Mouse (Mus musculus) right cerebral cortex, postnatal 4 days (tissue): ENCODE data around the gene Atp5e.
A peak's percentile ranks its signal among the peaks of the same experiment; 100 is the strongest.

Experiments
- DNase-seq: peaks from one replicate; pipeline ENCODE4 v3.0.0-alpha.2; 2022

Atp5e gene

GRCm38 (mm10) chr2:174446492-174446891 lies 17.4 kb downstream of the Atp5e start:
- no peak for DNase-seq

- DNase-seq = no peak
Measured at GRCm38 (mm10) chr2:174445018-174445417, 18.9 kb downstream of the Atp5e start.

GRCm38 (mm10) chr2:174444359-174444758 lies 19.5 kb downstream of the Atp5e start:
- no peak for DNase-seq

GRCm38 (mm10) chr2:174443046-174443445 lies 20.9 kb downstream of the Atp5e start:
- DNase-seq = no peak

- DNase-seq = no peak
Measured at GRCm38 (mm10) chr2:174442460-174442859, 21.4 kb downstream of the Atp5e start.

GRCm38 (mm10) chr2:174441898-174442297 lies 22.0 kb downstream of the Atp5e start:
- DNase-seq = no peak

- no peak for DNase-seq
Measured at GRCm38 (mm10) chr2:174439961-174440360, 23.9 kb downstream of the Atp5e start.

GRCm38 (mm10) chr2:174439450-174439838 lies 24.5 kb downstream of the Atp5e start:
- DNase-seq = no peak

GRCm38 (mm10) chr2:174438737-174439449 lies 25.0 kb downstream of the Atp5e start, which contains the start of gene Ctsz:
Gene Ctsz, minus strand, starts transcription at chr2:174439039.
- peak; percentile 55 for DNase-seq

- DNase-seq = no peak
Measured at GRCm38 (mm10) chr2:174438181-174438580, 25.7 kb downstream of the Atp5e start.

GRCm38 (mm10) chr2:174437697-174437982 lies 26.3 kb downstream of the Atp5e start:
- no peak for DNase-seq

GRCm38 (mm10) chr2:174436916-174437696 lies 26.8 kb downstream of the Atp5e start:
- DNase-seq = no peak

- no peak for DNase-seq
Measured at GRCm38 (mm10) chr2:174436076-174436701, 27.7 kb downstream of the Atp5e start.

GRCm38 (mm10) chr2:174434943-174435342 lies 29.0 kb downstream of the Atp5e start:
- DNase-seq = no peak

- DNase-seq = peak; percentile 29
Measured at GRCm38 (mm10) chr2:174428996-174429591, 34.8 kb downstream of the Atp5e start.

GRCm38 (mm10) chr2:174428076-174428835 lies 35.6 kb downstream of the Atp5e start:
- no peak for DNase-seq

- DNase-seq = no peak
Measured at GRCm38 (mm10) chr2:174426856-174427255, 37.0 kb downstream of the Atp5e start.

GRCm38 (mm10) chr2:174424301-174425085 lies 39.4 kb downstream of the Atp5e start:
- DNase-seq = no peak

- DNase-seq = no peak
Measured at GRCm38 (mm10) chr2:174421107-174421506, 42.8 kb downstream of the Atp5e start.

- DNase-seq = peak; percentile 94
Measured at GRCm38 (mm10) chr2:174415731-174416310, 48.1 kb downstream of the Atp5e start, which contains the start of gene Nelfcd. Gene Nelfcd, plus strand, starts transcription at chr2:174415804.

GRCm38 (mm10) chr2:174415001-174415730 lies 48.7 kb downstream of the Atp5e start:
- no peak for DNase-seq
